Mouse (Mus musculus): ENCODE data around the gene Slc41a2.

DNA sequence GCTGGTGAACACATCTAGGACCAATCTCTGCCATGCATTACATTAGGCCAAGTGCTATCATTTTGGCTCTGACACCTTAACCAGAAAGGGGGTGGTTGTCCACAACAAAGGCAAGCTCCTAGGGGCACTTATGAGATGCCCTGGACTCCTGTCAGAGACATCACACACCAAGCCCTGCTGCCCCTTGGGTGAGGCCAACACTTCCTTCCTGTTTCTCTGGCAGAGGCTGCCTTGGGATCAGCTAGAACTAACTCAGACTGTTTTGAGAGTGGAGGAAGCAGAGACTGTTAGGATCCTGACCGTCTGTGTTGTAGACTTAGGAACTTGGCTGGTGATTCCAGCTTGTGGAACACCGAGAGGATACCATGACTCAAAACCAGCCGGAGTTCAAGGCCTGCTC lies 103.7 kb downstream of the Slc41a2 start:
- TF ChIP-seq CTCF (IDR thresholded peaks at IDR 0.05) (no peak), POLR2A (IDR thresholded peaks at IDR 0.05; ENCODE audit: insufficient read depth, low read depth, low read length) (no peak), EP300 (IDR thresholded peaks at IDR 0.05; ENCODE audit: insufficient read depth, low read depth, low read length) (no peak)

All from heart, adult 2 months (tissue).